Mouse (Mus musculus) small intestine, adult 2 months (tissue): ENCODE results near the gene Aadac.

Experiments
- CTCF ChIP-seq: fragments of 200-500 bp; IDR thresholded peaks from 2 replicates; pipeline ENCODE4 v1.5.1; 2012; ENCODE audit warnings: low read depth, mild to moderate bottlenecking, control low read depth, inconsistent platforms, low read length, moderate library complexity, mixed read lengths; ENCODE audit not compliant: insufficient replicate concordance, insufficient read length; ENCODE audit errors: extremely low read depth
- POLR2A ChIP-seq: fragments of 200-500 bp; IDR thresholded peaks from 2 replicates; pipeline ENCODE4 v1.6.1; 2012; ENCODE audit warnings: low read depth, mild to moderate bottlenecking, control low read depth, inconsistent platforms, low read length, moderate library complexity

DNA sequence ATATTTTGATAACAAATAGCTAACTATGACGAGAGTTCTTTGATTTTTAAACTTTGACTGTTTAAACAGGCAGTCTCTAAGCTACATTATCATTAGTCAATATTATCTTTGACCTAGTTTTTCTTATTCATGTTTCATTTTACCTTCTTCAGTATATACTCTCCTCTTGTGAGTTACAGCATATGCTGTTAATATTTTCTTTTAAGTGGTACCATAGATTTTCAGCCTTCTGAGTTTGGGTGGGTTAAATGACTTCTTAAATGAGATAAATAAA, 32.2 kb downstream of the Aadac start:
- no peak for TF ChIP-seq CTCF
- TF ChIP-seq POLR2A = no peak
